In genomic region chr15:17935473-17935872, GRCm38 (mm10) we compare ENCODE assay signal across 17 mouse cellular contexts.
"Had no signal": no experiment of that assay in that cellular context is flagged by ENCODE, and none has a peak within 500 bp of the region (broad histone marks: within the 10 kb centered on the region; RNA-seq: fewer than 3 reads in every experiment).

No protein-coding gene starts in this region.

- H3K36me3 ChIP-seq: liver, embryonic 13.5 days; midbrain, embryonic 12.5 days; neural tube, embryonic 12.5 days; neural tube, embryonic 15.5 days had no signal

- H3K27me3 ChIP-seq: liver, embryonic 13.5 days; midbrain, embryonic 12.5 days; neural tube, embryonic 12.5 days; neural tube, embryonic 15.5 days had no signal

- H3K4me1 ChIP-seq: liver, embryonic 13.5 days; midbrain, embryonic 12.5 days; neural tube, embryonic 12.5 days; neural tube, embryonic 15.5 days had no signal

- H3K9me3 ChIP-seq: liver, embryonic 13.5 days; midbrain, embryonic 12.5 days; neural tube, embryonic 12.5 days; neural tube, embryonic 15.5 days had no signal

- H3K27ac ChIP-seq: liver, embryonic 13.5 days; midbrain, embryonic 12.5 days; neural tube, embryonic 12.5 days; neural tube, embryonic 15.5 days; stomach, postnatal 0 days had no signal

- DNase-seq: kidney, adult 9 months; kidney, postnatal 14 days; kidney, postnatal 4 days; liver, embryonic 13.5 days; lung, adult 2 months; lung, postnatal 14 days; lung, postnatal 4 days; right cerebral cortex, adult 18-20 months; right cerebral cortex, postnatal 14 days; right cerebral cortex, postnatal 4 days; thymus, adult 2 months; thymus, postnatal 14 days; thymus, postnatal 4 days had no signal

- H3K4me2 ChIP-seq: liver, embryonic 13.5 days; midbrain, embryonic 12.5 days; neural tube, embryonic 12.5 days; neural tube, embryonic 15.5 days had no signal

- H3K9ac ChIP-seq: liver, embryonic 13.5 days; midbrain, embryonic 12.5 days; neural tube, embryonic 12.5 days; neural tube, embryonic 15.5 days had no signal

- H3K4me3 ChIP-seq: liver, embryonic 13.5 days; midbrain, embryonic 12.5 days; neural tube, embryonic 12.5 days; neural tube, embryonic 15.5 days had no signal
